Mouse (Mus musculus) ES-CJ7 (cell line): ENCODE measurements around the gene Mrpl51.

ENCODE experiments used
- DNase-seq: peaks from one replicate; pipeline ENCODE4 v3.0.0; 2011; ENCODE audit warnings: low read depth, low spot score

The Mrpl51 gene

GRCm38 (mm10) chr6:125232045-125232437, 40.4 kb downstream of the Mrpl51 start:
- DNase-seq: no peak

GRCm38 (mm10) chr6:125232516-125232915, 40.9 kb downstream of the Mrpl51 start:
- no peak for DNase-seq

- no peak for DNase-seq
Observed at GRCm38 (mm10) chr6:125233816-125234519, 42.4 kb downstream of the Mrpl51 start.

GRCm38 (mm10) chr6:125234520-125234828, 42.9 kb downstream of the Mrpl51 start:
- no peak for DNase-seq

GRCm38 (mm10) chr6:125236341-125236740, 44.7 kb downstream of the Mrpl51 start:
- DNase-seq: no peak

GRCm38 (mm10) chr6:125236782-125237181, 45.2 kb downstream of the Mrpl51 start, which contains the start of gene Cd27:
TSS of gene Cd27 (minus strand) at chr6:125237010.
- DNase-seq: no peak

GRCm38 (mm10) chr6:125237421-125237820, 45.8 kb downstream of the Mrpl51 start:
- DNase-seq: no peak

- DNase-seq: no peak
Observed at GRCm38 (mm10) chr6:125238396-125238795, 46.8 kb downstream of the Mrpl51 start.

GRCm38 (mm10) chr6:125239547-125239946, 47.9 kb downstream of the Mrpl51 start:
- no peak for DNase-seq

- DNase-seq: no peak
Observed at GRCm38 (mm10) chr6:125240617-125241016, 49.0 kb downstream of the Mrpl51 start.

- no peak for DNase-seq
Observed at GRCm38 (mm10) chr6:125241566-125241965, 50.0 kb downstream of the Mrpl51 start.

GRCm38 (mm10) chr6:125244551-125244950, 53.0 kb downstream of the Mrpl51 start:
- no peak for DNase-seq
